Mouse (Mus musculus): ENCODE data around the gene Hs6st3.

Gene Hs6st3

DNA sequence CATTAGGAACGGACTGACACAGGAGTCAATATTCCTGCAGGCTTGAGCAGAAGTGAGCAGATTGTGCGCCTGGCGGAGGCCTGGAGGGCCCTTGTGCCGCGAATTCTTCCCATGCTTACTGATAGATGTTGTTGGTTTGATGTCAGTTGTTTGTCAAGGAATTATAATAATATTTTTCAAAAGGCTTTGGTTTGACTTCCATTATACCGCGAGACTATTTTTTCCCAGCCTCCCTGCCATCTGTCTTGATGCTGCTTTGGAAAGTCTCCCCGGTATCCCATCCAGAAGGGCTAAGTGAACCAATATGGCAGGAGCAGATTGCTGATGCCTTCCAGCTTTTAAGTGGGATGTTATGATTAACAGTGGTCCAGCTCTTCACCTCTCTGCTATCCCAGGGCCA is 651.3 kb downstream of the Hs6st3 start:
- DNase-seq (ENCODE audit: low spot score in 2 of 2): peak; percentile 33 to 46

DNA sequence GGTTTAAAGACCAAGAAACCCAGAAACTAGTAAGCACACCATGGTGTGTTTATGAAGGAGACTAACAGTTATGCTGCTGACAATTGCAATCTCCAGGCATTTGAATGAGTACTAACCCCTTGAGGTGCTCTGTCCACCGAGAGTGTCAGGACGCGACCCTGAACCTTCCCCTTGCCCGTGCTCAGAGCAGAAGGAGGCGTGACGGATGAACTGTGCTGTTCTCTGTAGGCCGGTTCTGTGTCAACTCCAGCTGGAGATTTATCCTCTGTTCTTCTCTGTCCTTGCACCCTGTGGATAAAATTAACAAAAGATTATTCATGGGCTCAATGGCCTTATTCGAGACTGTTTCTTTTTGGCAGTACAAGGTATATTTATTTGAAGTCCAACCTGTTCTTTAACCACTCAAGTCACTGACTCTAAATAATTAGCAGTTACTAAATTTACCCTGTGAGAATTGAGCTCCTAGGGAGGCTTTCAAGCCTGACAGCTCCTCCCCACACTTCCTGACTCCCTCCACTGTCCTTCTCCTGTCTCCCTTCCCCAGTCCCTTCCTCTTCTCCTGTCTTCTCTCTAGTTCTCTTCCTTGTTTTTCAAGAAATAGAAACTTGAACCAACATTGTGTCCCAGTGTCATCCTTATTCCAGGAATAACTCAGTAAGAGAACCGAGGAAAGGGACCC is 659.2 kb downstream of the Hs6st3 start:
- DNase-seq (ENCODE audit: low spot score in 2 of 2): no peak

GRCm38 (mm10) chr14:119798561-119798960 is 660.4 kb downstream of the Hs6st3 start:
- peak; percentile 31 to 55 for DNase-seq (ENCODE audit: low spot score in 2 of 2)

DNA sequence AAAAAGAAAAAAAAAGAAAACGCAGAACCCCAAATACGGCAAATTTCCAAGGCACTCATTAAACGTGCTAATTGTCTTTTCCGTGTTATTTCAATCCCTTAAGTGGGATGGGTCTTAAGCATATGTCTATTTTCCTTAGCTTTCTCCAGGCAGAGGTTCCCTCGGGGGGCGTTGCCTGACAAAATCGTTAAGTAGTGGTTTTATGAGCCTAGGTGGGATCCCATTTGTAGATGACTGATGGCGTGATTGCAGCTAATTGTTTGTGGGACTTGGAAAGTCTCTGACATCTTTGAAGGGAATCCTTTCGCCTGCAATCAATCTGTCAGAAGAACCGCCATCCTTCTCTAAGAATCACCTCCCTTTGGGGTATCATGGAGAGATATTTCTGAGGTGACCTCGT is 662.7 kb downstream of the Hs6st3 start:
- DNase-seq (ENCODE audit: low spot score in 2 of 2): no peak

DNA sequence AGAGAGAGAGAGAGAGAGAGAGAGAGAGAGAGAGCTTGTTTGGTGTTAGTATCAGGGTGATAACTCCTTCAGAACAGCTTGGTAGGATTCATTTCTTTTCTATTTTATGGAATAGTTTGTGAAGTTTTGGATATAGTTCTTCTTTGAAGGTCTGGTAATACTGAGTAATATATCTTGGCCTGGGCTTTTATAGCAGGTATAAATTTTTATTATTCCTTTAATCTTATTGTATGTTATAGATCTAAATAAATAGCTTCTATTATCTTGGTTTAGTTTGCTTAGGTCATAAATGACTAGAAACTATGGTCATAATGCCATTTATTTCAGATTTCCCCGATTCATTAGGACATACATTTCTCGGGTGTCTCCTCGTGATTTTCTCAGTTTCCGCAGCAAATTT is 675.8 kb downstream of the Hs6st3 start:
- DNase-seq (ENCODE audit: low spot score in 2 of 2): no peak

- no peak for DNase-seq (ENCODE audit: low spot score in 2 of 2)
Observed at GRCm38 (mm10) chr14:119815616-119816015, 677.5 kb downstream of the Hs6st3 start.

GRCm38 (mm10) chr14:119820562-119820961 is 682.4 kb downstream of the Hs6st3 start:
- no peak for DNase-seq (ENCODE audit: low spot score in 2 of 2)

DNA sequence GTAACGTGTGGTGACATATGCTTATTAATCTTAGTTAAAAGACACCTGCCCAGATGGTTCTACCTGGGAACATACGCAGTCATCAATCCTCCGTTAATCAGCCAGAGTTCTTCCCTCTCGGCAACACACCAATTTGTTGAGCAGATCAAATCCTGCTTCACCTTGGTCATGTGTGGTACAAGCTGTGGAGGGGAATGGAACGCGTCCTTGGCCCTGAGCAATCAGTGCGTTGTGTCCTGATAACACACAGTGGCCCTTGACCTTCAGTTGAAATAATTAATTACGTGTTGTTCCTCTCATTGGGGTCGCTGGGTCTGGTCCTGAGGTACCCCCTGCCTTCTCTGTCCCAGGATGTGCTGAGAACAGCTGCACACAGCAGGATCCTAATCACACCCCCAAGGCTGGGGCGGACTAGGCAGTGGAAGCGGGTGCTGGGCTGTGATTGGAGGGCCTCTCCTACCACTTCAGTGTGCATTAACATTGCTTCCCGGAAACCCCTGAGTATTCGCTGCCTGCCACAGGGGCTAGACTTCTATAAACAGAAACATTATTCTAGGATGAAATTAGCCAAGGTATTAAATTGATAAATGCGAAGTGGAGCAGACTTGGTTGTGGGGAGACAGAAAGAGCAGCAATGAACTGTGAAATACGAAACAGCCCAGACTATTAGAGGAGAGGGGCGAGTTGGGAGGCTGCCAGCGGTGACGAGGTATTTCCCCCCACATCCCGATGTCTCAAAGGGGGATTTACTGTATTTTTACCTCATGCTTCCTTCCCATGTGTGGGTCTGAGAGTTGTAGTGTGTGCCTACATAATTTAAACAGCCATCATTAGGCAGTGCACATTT is 693.2 kb downstream of the Hs6st3 start:
- no peak for DNase-seq (ENCODE audit: low spot score in 2 of 2)

DNA sequence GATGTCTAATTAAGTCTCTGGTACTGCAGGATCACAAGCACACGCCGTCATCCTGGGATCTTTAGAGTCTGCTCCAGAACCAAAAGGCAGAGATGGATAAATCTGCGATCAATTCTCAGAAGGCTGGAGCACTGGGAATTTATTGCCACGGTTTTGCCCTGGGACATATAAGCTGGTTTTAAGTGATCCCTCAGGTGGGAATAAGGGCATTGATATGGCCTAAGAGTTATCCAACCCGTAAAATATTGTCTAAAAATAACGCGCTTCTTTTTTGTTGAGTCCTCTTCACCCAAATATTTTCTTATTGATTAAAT is 693.8 kb downstream of the Hs6st3 start:
- DNase-seq (ENCODE audit: low spot score in 2 of 2): no peak

DNA sequence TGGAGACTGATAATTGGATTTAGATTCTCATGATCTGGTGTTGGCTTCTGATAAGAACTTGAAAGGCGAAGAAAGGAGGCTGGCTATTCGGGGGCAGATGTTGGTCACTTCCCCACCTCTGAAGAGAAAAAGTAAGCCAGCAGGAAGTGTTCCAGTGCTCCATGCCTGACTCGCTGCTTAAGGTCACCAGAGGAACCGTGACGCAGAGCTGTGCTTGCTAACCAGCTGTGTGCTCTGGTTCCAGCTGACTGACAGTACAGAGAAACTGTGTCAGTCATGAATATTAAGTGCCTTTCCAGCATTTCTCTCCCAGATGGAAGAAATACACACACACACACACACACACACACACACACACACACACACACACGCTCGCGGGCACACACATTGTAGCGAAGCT is 694.8 kb downstream of the Hs6st3 start:
- no peak for DNase-seq (ENCODE audit: low spot score in 2 of 2)

GRCm38 (mm10) chr14:119834008-119834700 is 696.0 kb downstream of the Hs6st3 start:
- no peak for DNase-seq (ENCODE audit: low spot score in 2 of 2)

DNA sequence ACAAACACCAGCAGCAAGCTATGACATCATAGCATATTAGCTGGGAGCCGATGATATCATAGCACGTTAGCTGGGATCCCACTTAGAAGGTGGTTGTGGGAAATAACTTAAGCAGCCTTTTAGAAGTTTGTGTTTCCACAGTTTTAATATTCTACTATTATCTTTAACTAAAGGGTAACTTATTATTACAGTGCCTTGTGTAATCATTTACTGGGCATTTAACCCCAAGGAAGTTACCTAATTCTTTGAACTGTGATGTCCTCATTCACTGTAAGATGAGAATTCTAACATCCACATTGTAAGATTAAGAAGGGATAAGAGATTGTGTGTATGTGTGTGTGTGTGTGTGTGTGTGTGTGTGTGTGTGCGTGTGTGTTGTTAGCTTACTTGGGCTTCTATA is 697.9 kb downstream of the Hs6st3 start:
- DNase-seq (ENCODE audit: low spot score in 2 of 2): no peak

DNA sequence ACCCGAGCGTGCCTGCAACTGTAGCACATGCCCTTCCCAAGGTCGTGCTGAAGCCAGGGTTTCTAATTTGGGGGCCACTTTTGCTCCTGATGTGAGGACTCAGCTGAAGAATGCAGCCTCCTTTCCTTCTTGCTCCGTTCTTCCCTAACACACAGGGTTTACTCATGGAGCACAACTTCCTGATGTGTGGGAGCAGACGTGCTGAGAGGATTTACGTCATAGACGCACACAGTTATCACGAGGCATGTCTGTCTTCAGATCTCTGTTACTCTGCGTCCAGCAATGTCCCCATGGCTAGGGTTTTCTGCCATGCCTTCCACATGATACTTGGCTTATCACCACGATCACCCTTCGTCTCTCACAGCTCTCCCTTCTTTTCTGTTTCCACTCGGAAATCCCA is 709.4 kb downstream of the Hs6st3 start:
- no peak for DNase-seq (ENCODE audit: low spot score in 2 of 2)

DNA sequence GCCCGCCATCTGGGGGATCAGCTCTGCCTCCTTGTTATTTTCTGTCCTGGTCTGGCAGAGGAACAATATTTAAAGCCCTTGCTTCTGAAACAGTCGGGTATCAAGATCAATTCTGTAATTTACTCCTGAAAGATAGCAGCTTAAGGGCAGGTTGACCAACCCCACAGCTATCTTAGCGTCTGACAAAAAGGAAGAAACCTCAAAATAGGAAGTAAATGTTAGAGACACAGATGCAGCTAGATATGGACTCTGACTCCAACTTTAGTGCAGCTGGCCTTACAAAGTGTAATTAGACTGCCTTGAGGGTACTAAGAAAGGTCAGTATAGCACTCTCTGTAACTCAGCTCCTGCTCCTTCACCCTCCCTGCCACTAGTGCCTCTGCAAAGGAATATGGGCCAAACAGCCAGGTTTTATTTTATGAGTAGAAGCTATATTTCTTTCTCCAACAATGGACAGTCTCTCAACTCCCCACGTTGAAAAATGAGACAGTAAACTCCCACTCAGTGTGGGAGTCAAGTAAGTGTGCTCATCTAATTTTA is 710.7 kb downstream of the Hs6st3 start:
- no peak for DNase-seq (ENCODE audit: low spot score in 2 of 2)

DNA sequence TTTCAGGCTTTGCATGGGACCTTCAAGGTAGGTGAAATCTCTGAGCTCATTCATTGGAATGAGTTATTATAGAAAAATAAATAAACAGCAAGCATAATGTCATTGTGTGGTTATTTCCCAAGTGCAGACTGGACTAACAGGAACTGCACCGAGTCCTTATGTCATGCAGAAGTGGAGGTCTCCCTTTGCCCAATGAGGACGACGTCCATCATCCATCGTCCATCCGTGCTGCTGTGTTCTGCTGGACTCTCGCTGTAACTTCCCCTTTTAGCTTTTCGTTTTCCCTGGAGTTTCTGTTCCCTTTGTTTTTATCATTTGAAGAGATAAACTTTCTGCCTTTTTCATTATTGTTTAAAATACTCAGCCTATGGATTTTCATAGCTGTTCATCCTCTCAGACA is 711.2 kb downstream of the Hs6st3 start:
- no peak for DNase-seq (ENCODE audit: low spot score in 2 of 2)

- no peak for DNase-seq (ENCODE audit: low spot score in 2 of 2)
Observed at GRCm38 (mm10) chr14:119852139-119852538, 714.0 kb downstream of the Hs6st3 start.

- DNase-seq (ENCODE audit: low spot score in 2 of 2): peak; percentile 72 to 85
Observed at GRCm38 (mm10) chr14:119857338-119858291, 719.5 kb downstream of the Hs6st3 start.

- DNase-seq (ENCODE audit: low spot score in 2 of 2): no peak
Observed at GRCm38 (mm10) chr14:119873617-119874016, 735.5 kb downstream of the Hs6st3 start.

DNA sequence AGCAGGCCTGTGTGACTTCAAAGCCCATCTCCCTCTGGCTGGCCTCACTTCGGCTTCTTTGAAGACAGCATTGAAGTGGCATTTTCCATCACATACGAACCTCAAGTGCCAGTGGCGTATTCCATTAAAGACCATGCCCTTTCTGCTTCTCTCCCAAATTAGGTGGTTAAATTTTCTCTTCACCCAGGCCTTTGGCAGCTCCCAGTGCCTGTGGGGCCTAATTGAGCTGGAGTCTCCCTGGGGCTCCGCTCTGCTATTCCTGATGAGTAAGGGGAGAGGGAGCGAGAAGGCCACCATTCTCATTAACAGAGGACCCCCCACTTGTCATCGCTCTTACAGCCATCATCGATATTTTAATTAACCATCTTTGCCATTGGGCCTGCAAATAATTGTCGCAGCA is 754.8 kb downstream of the Hs6st3 start:
- no peak for DNase-seq (ENCODE audit: low spot score in 2 of 2)

GRCm38 (mm10) chr14:119895097-119895496 is 757.0 kb downstream of the Hs6st3 start:
- no peak for DNase-seq (ENCODE audit: low spot score in 2 of 2)

DNA sequence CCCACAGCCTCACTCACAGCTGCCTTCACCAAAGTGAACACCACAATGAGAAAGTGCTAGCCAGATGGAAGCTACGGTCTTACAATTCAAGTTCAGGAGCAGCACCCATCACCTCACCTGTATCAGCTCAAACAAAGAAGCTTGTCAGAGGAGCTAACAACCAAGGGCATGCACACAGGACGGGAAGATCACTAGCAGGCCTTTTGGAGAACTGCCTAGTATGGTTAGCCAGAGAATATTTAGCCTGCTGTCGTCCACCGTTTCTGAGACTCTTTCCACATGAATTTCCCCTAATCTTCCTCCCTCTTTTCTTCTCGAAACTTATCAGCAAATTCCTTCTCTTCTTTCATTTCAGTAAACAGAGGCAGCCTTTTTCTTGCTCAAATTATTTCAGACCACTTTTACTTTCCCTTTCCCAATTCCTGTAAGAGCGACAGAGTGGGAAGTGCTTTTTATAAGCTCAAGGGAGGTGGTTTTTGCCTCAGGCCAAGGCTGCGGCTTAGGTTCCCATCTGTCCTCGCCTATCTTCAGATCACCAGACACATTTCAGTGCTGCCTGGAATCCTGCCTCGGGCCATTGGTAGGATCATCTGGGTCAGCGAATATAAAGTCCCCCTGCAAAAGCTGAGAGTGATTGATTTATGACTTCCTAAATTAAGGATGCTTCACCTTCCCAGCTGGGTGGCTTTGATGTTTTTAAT is 757.8 kb downstream of the Hs6st3 start:
- no peak for DNase-seq (ENCODE audit: low spot score in 2 of 2)
